Mouse (Mus musculus) heart, adult 2 months (tissue): ENCODE data around the gene Agtr1a.

Source experiments
- CTCF ChIP-seq: fragments of 200-600 bp; IDR thresholded peaks from 2 replicates; pipeline ENCODE4 v1.8.1; 2022; ENCODE audit warnings: antibody characterized with exemption, mild to moderate bottlenecking, moderate library complexity
- EP300 ChIP-seq: fragments of 200-500 bp; IDR thresholded peaks from 2 replicates; pipeline ENCODE4 v1.6.1; 2011; ENCODE audit warnings: low read depth, low read length, control low read depth; ENCODE audit not compliant: insufficient read depth

DNA sequence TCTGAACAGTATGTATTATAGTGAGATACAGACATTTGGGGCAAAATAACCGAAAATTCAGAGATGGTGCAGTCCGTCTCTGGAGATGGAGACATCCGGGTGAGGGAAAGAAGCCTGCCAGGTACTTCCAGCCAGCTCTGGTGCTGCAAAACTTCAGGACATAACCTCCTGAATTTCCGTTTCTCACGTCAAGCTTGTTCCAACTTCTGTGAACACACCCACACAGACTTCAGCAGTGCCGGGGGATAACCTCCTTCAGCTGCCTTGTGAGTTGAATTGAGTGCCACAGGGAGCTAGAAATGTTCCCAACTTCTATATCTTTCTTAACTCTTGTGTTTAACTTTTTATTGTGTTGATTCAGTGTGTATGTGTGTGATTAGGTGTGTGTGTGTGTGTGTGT lies 4.4 kb upstream of the Agtr1a start:
- TF ChIP-seq CTCF, result no peak
- no peak for TF ChIP-seq EP300
